Mouse (Mus musculus) adipose tissue, adult 10 weeks (tissue): ENCODE results near the gene St8sia1. TPM values are rescaled to one million over a fixed set of nuclear protein-coding genes. Genes with fewer than 3 reads are reported as not detected.

Experiments
- polyA plus RNA-seq: library from polyadenylated mRNA; stranded (reverse); fragments of 350-450 nt; fragmentation: Illumina TruSeq; extraction: RNeasy Lipid Tissue Mini Kit (QIAGEN cat#74804); gene quantifications from one replicate; pipeline ENCODE4 v1.2.3, GENCODE M21; 2014; ENCODE audit warnings: low read depth, low replicate concordance

Gene St8sia1
- 0.07 TPM for polyA plus RNA-seq

GRCm38 (mm10) chr6:142964076-142964530 lies at the start of gene St8sia1:
St8sia1 (minus strand) TSS chr6:142964452.

GRCm38 (mm10) chr6:142804402-142804801 lies 159.8 kb downstream of the St8sia1 start, which contains the start of gene Sult6b2:
Sult6b2 (minus strand) TSS chr6:142804502.

Other genes with a start within 250 kb of the St8sia1 start
- gene Cmas, start 207.8 kb downstream of the St8sia1 start, polyA plus RNA-seq: 36.5 TPM
- not detected for gene Sult6b2, start 159.9 kb downstream of the St8sia1 start, polyA plus RNA-seq
- gene C2cd5, start 135.7 kb upstream of the St8sia1 start, polyA plus RNA-seq: 26.8 TPM
- 75.1 TPM for gene Etnk1, start 202.8 kb upstream of the St8sia1 start, polyA plus RNA-seq